9 mouse cellular contexts compared by ENCODE assay signal in the genomic region with DNA sequence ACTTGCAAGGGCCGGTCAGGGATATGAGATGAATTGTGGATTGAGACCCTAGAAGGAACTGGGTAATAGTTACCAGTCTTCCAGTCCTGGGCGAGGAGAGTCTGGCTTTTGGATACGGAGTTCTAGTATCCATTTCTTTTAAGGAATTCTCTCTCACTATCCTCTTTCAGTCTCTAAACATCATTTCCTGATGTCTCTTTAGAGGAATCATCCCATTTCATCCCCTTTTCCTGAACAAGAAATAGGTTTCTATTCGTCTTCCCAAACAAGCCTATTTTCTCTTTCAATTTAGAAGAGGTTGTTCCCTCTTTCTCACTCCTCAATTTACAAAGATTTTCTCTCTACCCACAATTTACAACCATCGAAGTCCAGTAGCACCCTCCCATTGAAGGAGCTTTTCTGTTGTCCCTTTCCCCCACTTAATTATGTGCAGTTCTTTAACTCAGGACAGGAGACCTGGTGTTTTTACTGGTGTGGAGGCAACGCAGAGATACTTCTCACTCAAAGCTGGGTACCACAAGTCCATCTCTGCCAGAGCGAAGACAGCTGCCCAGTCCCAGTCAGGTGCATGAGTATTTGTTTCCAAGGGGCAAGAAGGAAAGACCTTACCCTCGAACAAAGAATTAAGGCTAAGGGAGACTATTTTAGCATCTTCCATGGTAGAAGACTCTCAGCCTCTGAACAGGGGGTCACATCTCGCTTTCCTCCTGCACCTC. TPM values are rescaled to one million over a fixed set of nuclear protein-coding genes. Genes with fewer than 3 reads are reported as not detected.
DNase-seq lines count a peak whose midpoint lies in the region; ATAC-seq and TF ChIP-seq lines count a peak whose summit lies in the region.
"Had no signal": no experiment of that assay in that cellular context is flagged by ENCODE, and none has a peak within 500 bp of the region (broad histone marks: within the 10 kb centered on the region; RNA-seq: fewer than 3 reads in every experiment).

No protein-coding gene starts in this region.

- no peaks in the 10 kb centered on the region for H3K4me1 ChIP-seq in heart, adult 2 months (ENCODE audit: control insufficient read depth, insufficient read depth, low read length)
- peaks cover 17% of the 10 kb centered on the region for H3K4me1 ChIP-seq in hindbrain, embryonic 13.5 days (replicated peaks)
- peaks cover 54% of the 10 kb centered on the region for H3K4me1 ChIP-seq in midbrain, embryonic 13.5 days (replicated peaks)

- TF ChIP-seq EP300 in heart, adult 2 months (IDR thresholded peaks at IDR 0.05; ENCODE audit: insufficient read depth, low read depth, low read length), result no peak

- no peak for DNase-seq in heart, adult 2 months
- DNase-seq in heart, adult 9 months (ENCODE audit: low spot score in 2 of 2), result no peak
- peak; percentile 70 for DNase-seq in brain, embryonic 14.5 days (ENCODE audit: low read depth)
- DNase-seq in testis, postnatal 10 days (ENCODE audit: low spot score), result no peak
- DNase-seq in ovary, postnatal 14 days (ENCODE audit: low spot score), result no peak

- no peak overlapping the region for H3K9ac ChIP-seq in heart, adult 2 months (ENCODE audit: low read depth, low read length)
- peak overlapping the region; percentile 74 for H3K9ac ChIP-seq in hindbrain, embryonic 13.5 days
- peak overlapping the region; percentile 93 for H3K9ac ChIP-seq in midbrain, embryonic 13.5 days (replicated peaks)

- no peaks in the 10 kb centered on the region for H3K36me3 ChIP-seq in heart, adult 2 months (ENCODE audit: control insufficient read depth, insufficient read depth, low read length)
- no peaks in the 10 kb centered on the region for H3K36me3 ChIP-seq in hindbrain, embryonic 13.5 days
- H3K36me3 ChIP-seq in midbrain, embryonic 13.5 days, result no peaks in the 10 kb centered on the region

- peaks cover 35% of the 10 kb centered on the region for H3K27me3 ChIP-seq in heart, adult 2 months (ENCODE audit: control insufficient read depth, insufficient read depth, low read length)
- peaks cover 98% of the 10 kb centered on the region for H3K27me3 ChIP-seq in hindbrain, embryonic 13.5 days
- peaks cover 94% of the 10 kb centered on the region for H3K27me3 ChIP-seq in midbrain, embryonic 13.5 days

- TF ChIP-seq POLR2A in heart, adult 2 months (IDR thresholded peaks at IDR 0.05; ENCODE audit: insufficient read depth, low read depth, low read length), result no peak
- no peak for TF ChIP-seq POLR2A in brain, embryonic 14.5 days (IDR thresholded peaks at IDR 0.05; ENCODE audit: borderline replicate concordance, extremely low read depth, insufficient read depth, insufficient read length, poor library complexity, severe bottlenecking)

- no peak; the same call in 1 of the 2 replicates for ATAC-seq in hindbrain, embryonic 13.5 days (ENCODE audit: low FRiP score)
- ATAC-seq in midbrain, embryonic 13.5 days, result no peak
- ATAC-seq in CD4-positive, CD25-positive, alpha-beta regulatory T cell, adult 4 months, result no peak

- intact Hi-C loops in heart, adult 2 months (cut with DNase I), result no loop called here

- no peaks in the 10 kb centered on the region for H3K79me2 ChIP-seq in heart, adult 2 months (replicated peaks; ENCODE audit: control insufficient read depth, insufficient read depth, low read length)

- WGBS in heart, adult 2 months, result 3% methylated on average over 9 of the region's 9 CpGs
- WGBS in hindbrain, embryonic 13.5 days, result under 1% methylated on average over 9 of the region's 9 CpGs
- 3% methylated on average over 9 of the region's 9 CpGs for WGBS in midbrain, embryonic 13.5 days

- no peaks in the 10 kb centered on the region for H3K9me3 ChIP-seq in hindbrain, embryonic 13.5 days
- H3K9me3 ChIP-seq in midbrain, embryonic 13.5 days, result no peaks in the 10 kb centered on the region

- H3K4me3 ChIP-seq in heart, adult 2 months, result peak overlapping the region; percentile 47
- H3K4me3 ChIP-seq in hindbrain, embryonic 13.5 days, result peak overlapping the region; percentile 43
- peak overlapping the region; percentile 63 for H3K4me3 ChIP-seq in midbrain, embryonic 13.5 days (replicated peaks)

- no peak for TF ChIP-seq CTCF in heart, adult 2 months (IDR thresholded peaks at IDR 0.05)
- no peak for TF ChIP-seq CTCF in brain, embryonic 14.5 days (IDR thresholded peaks at IDR 0.05; ENCODE audit: borderline replicate concordance, extremely low read depth, insufficient read depth, insufficient read length)

- no peak overlapping the region for H3K27ac ChIP-seq in heart, adult 2 months
- peak overlapping the region; percentile 89 for H3K27ac ChIP-seq in hindbrain, embryonic 13.5 days
- H3K27ac ChIP-seq in midbrain, embryonic 13.5 days, result peak overlapping the region; percentile 96

- peak overlapping the region; percentile 59 for H3K4me2 ChIP-seq in hindbrain, embryonic 13.5 days
- H3K4me2 ChIP-seq in midbrain, embryonic 13.5 days (replicated peaks), result peak overlapping the region; percentile 68

RNA-seq across cellular contexts. Expression of a gene that starts 1.0 kb away (rescaled TPM):
- not detected for total RNA-seq in heart, adult 2 months (2021)
- 0.06 TPM in 1 of 2 replicates, not detected in the other for polyA plus RNA-seq in heart, adult 2 months (2012; rRNA removed)
- 160 and 273 TPM in 2 replicates for polyA plus RNA-seq in brain, embryonic 14.5 days (2012; rRNA removed)
- polyA plus RNA-seq in hindbrain, embryonic 13.5 days (2015; fragmentation: Nextera tagmentation; extraction: Ambion mirVana), result 22.1 and 23.6 TPM in 2 replicates
- 89.3 and 97.3 TPM in 2 replicates for polyA plus RNA-seq in midbrain, embryonic 13.5 days (2015; fragmentation: Nextera tagmentation; extraction: Ambion mirVana)
- polyA plus RNA-seq in CD4-positive, CD25-positive, alpha-beta regulatory T cell, adult 4 months (2017; shearing (Covaris generic)), result not detected
- total RNA-seq: monocyte, adult 5-6 weeks had no signal

RNA-seq across cellular contexts. Expression of a gene that starts 52.9 kb away (rescaled TPM):
- 10 to 100 TPM; 22.0 to 26.8 TPM for total RNA-seq in heart, adult 2 months (2021)
- 17.0 and 17.6 TPM in 2 replicates for polyA plus RNA-seq in heart, adult 2 months (2012; rRNA removed)
- polyA plus RNA-seq in brain, embryonic 14.5 days (2012; rRNA removed), result 30.1 and 42.2 TPM in 2 replicates
- 14.4 and 15.5 TPM in 2 replicates for polyA plus RNA-seq in hindbrain, embryonic 13.5 days (2015; fragmentation: Nextera tagmentation; extraction: Ambion mirVana)
- polyA plus RNA-seq in midbrain, embryonic 13.5 days (2015; fragmentation: Nextera tagmentation; extraction: Ambion mirVana), result 18.2 and 19.5 TPM in 2 replicates
- polyA plus RNA-seq in CD4-positive, CD25-positive, alpha-beta regulatory T cell, adult 4 months (2017; shearing (Covaris generic)), result 10 to 100 TPM; 10.9 to 19.5 TPM

Comparison
In these comparisons a context has a peak if more than half of its experiments do, and no peak if none do; other contexts are left out.
1. RNA of a gene that starts 1.0 kb away (polyA plus RNA-seq): 160 to 273 TPM in brain, embryonic 14.5 days, 89.3 to 97.3 TPM in midbrain, embryonic 13.5 days and 22.1 to 23.6 TPM in hindbrain, embryonic 13.5 days; not detected in CD4-positive, CD25-positive, alpha-beta regulatory T cell, adult 4 months and 0.06 TPM in heart, adult 2 months; every median in the first group is over 10 times any median in the second.
2. Peak in every context shown above with its lines, with median percentiles within 50 percentile points of each other: H3K4me3 ChIP-seq.